Mouse (Mus musculus) midbrain, embryonic 15.5 days (tissue): ENCODE measurements around the gene Sh3rf3. TPM values are rescaled to one million over a fixed set of nuclear protein-coding genes. Genes with fewer than 3 reads are reported as not detected.

Experiments used
- ATAC-seq: fragments of 200-750 bp; cut with Nextera tagmentation; replicated peaks from 2 replicates; pipeline ENCODE4 v1.8.0; 2017; ENCODE audit warnings: moderate TSS enrichment
- H3K27ac ChIP-seq: fragments of 300-500 bp; sonication (generic); 2 replicates; pipeline ENCODE4 v1.5.1; 2015; ENCODE audit warnings: mild to moderate bottlenecking, inconsistent platforms
- H3K27me3 ChIP-seq: fragments of 300-500 bp; sonication (generic); replicated peaks from 2 replicates; pipeline ENCODE4 v1.6.1; 2015; ENCODE audit warnings: inconsistent platforms
- H3K36me3 ChIP-seq: fragments of 300-500 bp; sonication (generic); replicated peaks from 2 replicates; pipeline ENCODE4 v1.6.1; 2015; ENCODE audit warnings: inconsistent platforms
- H3K4me1 ChIP-seq: fragments of 300-500 bp; sonication (generic); 2 replicates; pipeline ENCODE4 v1.6.1; 2015; ENCODE audit warnings: inconsistent platforms
- H3K4me2 ChIP-seq: fragments of 300-500 bp; sonication (generic); 2 replicates; pipeline ENCODE4 v1.6.1; 2015; ENCODE audit warnings: inconsistent platforms, mild to moderate bottlenecking, moderate library complexity
- H3K4me3 ChIP-seq: fragments of 300-500 bp; sonication (generic); 2 replicates; pipeline ENCODE4 v1.5.1; 2015; ENCODE audit warnings: mild to moderate bottlenecking, inconsistent platforms
- H3K9ac ChIP-seq: fragments of 300-500 bp; sonication (generic); 2 replicates; pipeline ENCODE4 v1.6.1; 2015; ENCODE audit warnings: mild to moderate bottlenecking, inconsistent platforms
- H3K9me3 ChIP-seq: fragments of 300-500 bp; sonication (generic); 2 replicates; pipeline ENCODE4 v1.6.1; 2016; ENCODE audit warnings: inconsistent platforms
- WGBS: fragments of 180-500 bp; shearing (Covaris S2); methylation state at CpG from one replicate; pipeline ENCODE4 v1.1.7; 2015; ENCODE audit warnings: mixed read lengths; 5-methylcytosine and 5-hydroxymethylcytosine counted together
- polyA plus RNA-seq: library from polyadenylated mRNA; unstranded; fragments of >200 nt; fragmentation: Nextera tagmentation; extraction: Ambion mirVana; gene quantifications from 2 replicates; pipeline ENCODE4 v1.2.1, GENCODE M21; 2015

Sh3rf3 gene
- polyA plus RNA-seq, 1 experiment from 2014 or later = 3.1 TPM

DNA sequence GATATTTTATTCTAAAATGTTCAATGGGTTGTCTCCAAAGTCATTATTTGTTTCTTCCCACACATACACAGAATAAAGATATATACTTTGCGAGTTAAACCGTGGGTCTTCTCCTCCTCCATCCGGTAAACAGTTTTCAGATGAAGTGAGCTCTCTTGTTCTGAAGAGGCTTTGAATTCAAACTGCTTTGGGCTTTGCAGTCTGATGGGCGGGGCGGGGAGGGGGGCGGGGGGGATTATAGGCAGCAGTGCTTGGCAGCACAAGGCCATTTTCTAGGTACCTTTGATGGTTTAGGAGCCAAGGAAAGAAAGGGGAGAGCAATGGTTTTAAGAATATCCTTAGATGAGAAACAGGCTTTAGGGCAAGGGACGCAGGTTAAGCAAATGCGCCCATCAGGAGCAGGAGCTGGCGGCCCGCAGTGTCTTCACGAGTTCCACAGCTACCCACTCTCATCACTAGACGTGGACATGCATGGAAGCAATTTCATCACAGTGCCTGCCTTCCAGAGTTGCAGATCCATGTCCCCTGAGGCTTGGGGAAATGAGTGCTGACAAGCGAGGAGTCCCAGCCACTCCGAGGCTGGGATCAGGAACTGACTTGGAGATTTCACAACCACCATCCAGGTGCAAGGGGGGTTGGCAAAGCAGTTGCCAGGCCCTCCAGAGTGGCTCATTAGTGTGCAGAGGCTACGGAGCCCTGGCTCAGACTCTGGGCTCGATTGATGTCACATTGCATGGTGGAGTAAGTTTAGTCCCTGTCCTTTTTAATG is 77.7 kb downstream of the Sh3rf3 start:
- no peaks in the 10 kb centered on the region for H3K9me3 ChIP-seq
- no peaks in the 10 kb centered on the region for H3K27me3 ChIP-seq
- no peak overlapping the region for H3K9ac ChIP-seq
- H3K4me2 ChIP-seq = peak overlapping the region; percentile 12; the same call in 1 of the 2 replicates
- peaks cover 11% of the 10 kb centered on the region for H3K4me1 ChIP-seq
- H3K4me3 ChIP-seq = no peak overlapping the region
- no peak overlapping the region for H3K27ac ChIP-seq
- peak; percentile 77 for ATAC-seq
- 22% methylated on average over 16 of the region's 16 CpGs for WGBS
- H3K36me3 ChIP-seq = no peaks in the 10 kb centered on the region

DNA sequence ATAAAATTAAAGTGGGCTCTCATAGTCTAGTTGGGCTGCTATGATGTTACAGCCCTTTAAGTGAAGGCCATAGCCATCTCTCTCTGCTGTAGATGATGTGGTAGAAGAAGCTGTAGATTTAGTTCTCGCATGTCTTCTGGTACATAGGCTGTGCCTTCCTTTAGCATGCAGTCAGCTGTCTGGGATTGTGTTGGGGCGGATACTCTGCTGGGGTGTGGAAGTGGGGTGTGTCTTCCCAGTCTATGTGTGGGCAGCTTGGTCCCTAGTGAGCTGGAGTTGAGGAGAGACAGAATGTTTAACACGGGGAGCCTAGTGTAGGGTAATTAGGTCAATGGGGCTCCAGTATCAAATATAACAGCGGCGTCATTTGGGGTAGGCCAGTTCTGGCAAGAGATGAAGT is 82.3 kb downstream of the Sh3rf3 start:
- H3K27ac ChIP-seq = no peak overlapping the region
- no peak overlapping the region for H3K4me3 ChIP-seq
- no peak overlapping the region for H3K4me2 ChIP-seq
- no peaks in the 10 kb centered on the region for H3K27me3 ChIP-seq
- peaks cover 8% of the 10 kb centered on the region for H3K4me1 ChIP-seq
- no peak for ATAC-seq
- no peak overlapping the region for H3K9ac ChIP-seq
- H3K36me3 ChIP-seq = no peaks in the 10 kb centered on the region
- H3K9me3 ChIP-seq = no peaks in the 10 kb centered on the region
- WGBS = 89% methylated on average over 5 of the region's 5 CpGs

DNA sequence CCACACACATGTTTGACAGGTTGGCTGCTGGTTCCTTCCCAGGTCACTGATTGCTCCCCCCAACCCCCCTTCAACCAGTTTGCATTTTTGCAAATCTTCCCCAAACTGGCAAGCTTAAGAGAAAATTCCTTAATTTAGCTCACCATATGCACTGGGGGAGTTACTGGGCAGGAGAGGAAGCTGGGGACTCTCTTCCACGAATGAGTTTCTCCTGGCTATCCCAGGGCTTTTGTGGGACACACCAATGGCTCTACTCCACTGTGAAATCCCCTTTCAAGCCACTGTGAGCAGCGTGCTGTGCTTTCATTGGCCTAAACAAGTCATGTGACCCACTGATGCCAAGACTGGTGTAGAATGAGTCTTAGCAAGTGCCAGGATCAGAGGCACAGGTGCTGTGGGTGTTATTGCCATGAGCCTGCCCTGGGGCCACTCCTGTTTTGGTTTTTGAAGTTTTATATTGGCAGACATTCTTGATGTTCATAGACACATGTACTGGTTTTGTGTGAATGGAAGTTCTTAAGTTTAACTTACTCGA is 83.9 kb downstream of the Sh3rf3 start:
- Histone ChIP-seq H3K4me1 (no peaks in the 10 kb centered on the region), H3K36me3 (no peaks in the 10 kb centered on the region), H3K9me3 (no peaks in the 10 kb centered on the region), H3K9ac (no peak overlapping the region), H3K4me3 (no peak overlapping the region), H3K4me2 (no peak overlapping the region), H3K27ac (no peak overlapping the region), H3K27me3 (no peaks in the 10 kb centered on the region)
- WGBS = 61% methylated on average over 3 of the region's 3 CpGs
- no peak for ATAC-seq

- Histone ChIP-seq H3K9ac (no peak overlapping the region), H3K36me3 (no peaks in the 10 kb centered on the region), H3K9me3 (no peaks in the 10 kb centered on the region), H3K27ac (no peak overlapping the region), H3K4me2 (no peak overlapping the region), H3K4me1 (peaks cover 5% of the 10 kb centered on the region; the same call in 1 of the 2 replicates), H3K4me3 (no peak overlapping the region), H3K27me3 (no peaks in the 10 kb centered on the region)
- 34% methylated on average over 6 of the region's 6 CpGs for WGBS
- ATAC-seq = no peak
These were observed 92.1 kb downstream of the Sh3rf3 start for GRCm38 (mm10) chr10:58905253-58905652.

- Histone ChIP-seq H3K4me3 (no peak overlapping the region), H3K9ac (no peak overlapping the region), H3K9me3 (no peaks in the 10 kb centered on the region), H3K4me1 (peaks cover 5% of the 10 kb centered on the region; the same call in 1 of the 2 replicates), H3K27me3 (no peaks in the 10 kb centered on the region), H3K27ac (no peak overlapping the region), H3K36me3 (no peaks in the 10 kb centered on the region), H3K4me2 (no peak overlapping the region)
- WGBS = 39% methylated on average over 5 of the region's 5 CpGs
- peak; percentile 41; the same call in 1 of the 2 replicates for ATAC-seq
These were observed 93.9 kb downstream of the Sh3rf3 start for GRCm38 (mm10) chr10:58907001-58907443.

DNA sequence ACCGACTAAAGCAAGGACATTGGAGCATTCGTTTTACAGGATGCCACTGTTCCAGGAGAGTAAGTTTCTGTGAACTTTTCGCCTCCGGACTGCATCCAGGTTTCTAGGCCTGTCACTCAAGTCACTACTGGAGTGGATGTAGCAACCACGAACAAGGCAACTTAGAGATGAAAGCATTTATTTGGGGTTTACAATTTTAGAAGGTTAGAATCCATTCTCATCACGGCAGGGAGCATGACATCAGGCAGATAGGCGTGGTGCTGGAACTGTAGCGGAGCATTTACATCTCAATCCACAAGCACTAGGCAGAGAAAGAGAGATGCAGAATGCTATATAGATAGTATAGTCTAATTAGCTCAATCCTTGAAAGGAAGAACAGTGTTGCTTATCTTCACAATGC is 95.3 kb downstream of the Sh3rf3 start:
- no peaks in the 10 kb centered on the region for H3K27me3 ChIP-seq
- no peak overlapping the region for H3K4me3 ChIP-seq
- H3K9ac ChIP-seq = no peak overlapping the region
- no peak overlapping the region for H3K4me2 ChIP-seq
- peaks cover 5% of the 10 kb centered on the region; the same call in 1 of the 2 replicates for H3K4me1 ChIP-seq
- H3K27ac ChIP-seq = no peak overlapping the region
- 73% methylated on average over 8 of the region's 8 CpGs for WGBS
- H3K9me3 ChIP-seq = no peaks in the 10 kb centered on the region
- ATAC-seq = no peak
- H3K36me3 ChIP-seq = no peaks in the 10 kb centered on the region

GRCm38 (mm10) chr10:58915301-58916245 is 102.4 kb downstream of the Sh3rf3 start:
- Histone ChIP-seq H3K4me2 (no peak overlapping the region), H3K27ac (no peak overlapping the region), H3K9me3 (no peaks in the 10 kb centered on the region), H3K4me1 (no peaks in the 10 kb centered on the region), H3K4me3 (no peak overlapping the region), H3K36me3 (no peaks in the 10 kb centered on the region), H3K27me3 (no peaks in the 10 kb centered on the region), H3K9ac (no peak overlapping the region)
- no peak for ATAC-seq
- WGBS = 85% methylated on average over 8 of the region's 8 CpGs

- 92% methylated on average over 8 of the region's 8 CpGs for WGBS
- Histone ChIP-seq H3K27me3 (no peaks in the 10 kb centered on the region), H3K36me3 (no peaks in the 10 kb centered on the region), H3K4me1 (no peaks in the 10 kb centered on the region), H3K27ac (no peak overlapping the region), H3K9me3 (no peaks in the 10 kb centered on the region), H3K9ac (no peak overlapping the region), H3K4me3 (no peak overlapping the region), H3K4me2 (no peak overlapping the region)
- ATAC-seq = no peak
These were observed 108.6 kb downstream of the Sh3rf3 start for GRCm38 (mm10) chr10:58921643-58922188.

DNA sequence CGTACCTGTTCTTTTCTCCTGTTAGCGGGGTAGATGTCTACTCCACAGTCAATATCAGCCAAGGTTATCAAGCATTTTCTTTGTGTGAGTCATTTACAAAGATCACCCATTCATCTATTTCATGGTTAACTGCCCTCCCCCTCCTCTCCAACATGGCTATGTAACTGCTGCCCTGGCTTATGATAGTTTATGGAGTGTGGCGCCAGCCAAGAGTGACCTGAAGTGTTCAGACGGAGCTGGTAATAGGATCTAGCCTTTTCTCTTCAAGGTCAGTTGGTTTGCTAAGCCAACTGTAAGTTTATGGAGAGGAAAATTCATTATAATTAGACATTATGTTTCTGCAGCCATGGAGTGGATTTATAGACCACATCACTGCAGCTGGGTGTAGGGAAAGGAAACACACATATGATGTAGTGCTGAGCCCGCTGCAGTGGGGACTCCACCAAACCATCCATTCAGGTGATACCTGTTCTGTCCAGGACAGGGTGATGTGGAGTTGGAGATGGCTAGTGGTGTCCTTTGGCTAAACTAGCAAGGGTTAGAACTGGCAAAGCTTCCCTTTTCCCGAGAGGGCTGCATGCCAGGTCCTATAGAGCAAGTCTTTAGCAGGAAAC is 109.2 kb downstream of the Sh3rf3 start:
- ATAC-seq = no peak
- Histone ChIP-seq H3K4me2 (no peak overlapping the region), H3K4me3 (no peak overlapping the region), H3K9me3 (no peaks in the 10 kb centered on the region), H3K9ac (no peak overlapping the region), H3K4me1 (no peaks in the 10 kb centered on the region), H3K36me3 (no peaks in the 10 kb centered on the region), H3K27me3 (no peaks in the 10 kb centered on the region), H3K27ac (no peak overlapping the region)
- WGBS = 89% methylated on average over 6 of the region's 6 CpGs

DNA sequence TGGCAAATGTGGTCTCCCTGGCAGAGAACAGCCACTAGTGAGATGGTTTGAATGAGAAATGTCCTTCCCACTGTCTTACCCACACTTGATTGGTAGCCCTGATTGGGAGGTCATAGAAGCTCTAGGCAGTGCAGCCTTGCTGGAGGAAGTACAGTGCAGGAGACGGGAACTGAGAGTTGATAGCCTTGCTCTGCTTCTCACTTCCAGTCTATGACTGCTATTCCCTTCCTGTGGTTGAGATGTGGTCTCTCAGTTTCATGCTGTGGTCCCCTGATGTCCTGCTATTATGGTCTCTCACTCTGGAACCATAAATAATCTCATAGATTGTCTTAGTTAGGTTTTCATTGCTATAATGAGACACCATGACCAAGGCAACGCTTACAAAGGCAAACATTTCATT is 109.8 kb downstream of the Sh3rf3 start:
- Histone ChIP-seq H3K27ac (no peak overlapping the region), H3K9me3 (no peaks in the 10 kb centered on the region), H3K4me1 (no peaks in the 10 kb centered on the region), H3K27me3 (no peaks in the 10 kb centered on the region), H3K36me3 (no peaks in the 10 kb centered on the region), H3K9ac (no peak overlapping the region), H3K4me3 (no peak overlapping the region), H3K4me2 (no peak overlapping the region)
- ATAC-seq = no peak
- 90% methylated on average over 2 of the region's 2 CpGs for WGBS

DNA sequence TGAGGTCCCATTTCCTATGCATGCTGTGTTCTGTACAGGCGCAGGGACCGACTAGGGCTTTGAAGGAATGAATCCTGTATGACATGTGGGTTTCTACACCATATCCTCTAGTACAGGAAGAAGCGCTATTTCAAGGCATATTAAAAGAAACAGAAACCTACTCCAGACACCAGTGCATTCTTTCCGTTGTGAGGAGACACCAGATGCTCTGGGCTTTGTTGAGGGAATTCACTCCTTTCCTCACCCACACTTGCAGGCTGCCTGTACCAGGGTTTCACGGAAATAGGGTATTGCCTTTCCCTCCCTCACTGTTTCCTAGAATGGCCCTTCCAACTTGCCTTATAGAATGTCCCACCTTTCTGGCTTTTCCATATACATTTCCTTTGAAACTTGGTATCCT is 113.4 kb downstream of the Sh3rf3 start:
- 76% methylated on average over 5 of the region's 5 CpGs for WGBS
- Histone ChIP-seq H3K9ac (no peak overlapping the region), H3K4me3 (no peak overlapping the region), H3K36me3 (no peaks in the 10 kb centered on the region), H3K27ac (no peak overlapping the region), H3K4me1 (no peaks in the 10 kb centered on the region), H3K4me2 (no peak overlapping the region), H3K9me3 (no peaks in the 10 kb centered on the region), H3K27me3 (no peaks in the 10 kb centered on the region)
- ATAC-seq = no peak
